Mouse (Mus musculus): Measurements from ENCODE around the gene Efcab12. TPM values are rescaled to one million over a fixed set of nuclear protein-coding genes. Genes with fewer than 3 reads are reported as not detected.
"Not testable (repeated sequence)": the region's sequence is repeated elsewhere in the genome, so short reads cannot be mapped to it uniquely, and the experiment has no call there.

Efcab12 gene
- polyA plus RNA-seq (2015; fragmentation: Nextera tagmentation; extraction: Ambion mirVana), result 2.3 and 2.8 TPM in 2 replicates

GRCm38 (mm10) chr6:115838161-115838597 lies at the start of gene Efcab12:
TSS of gene Efcab12 (minus strand) at chr6:115838412.
- WGBS, result 1% methylated on average over 19 of the region's 19 CpGs
- peaks cover 5% of the 10 kb centered on the region for H3K4me1 ChIP-seq (ENCODE audit: insufficient read depth, low read length)
- H3K4me2 ChIP-seq (replicated peaks; ENCODE audit: low read depth, low read length), result peak within 1 kb of the TSS; percentile 64
- no peaks in the 10 kb centered on the region for H3K9me3 ChIP-seq (ENCODE audit: low read length)
- peak; percentile 93 for ATAC-seq (ENCODE audit: low FRiP score, low TSS enrichment)
- peak within 1 kb of the TSS; percentile 42 for H3K4me3 ChIP-seq (ENCODE audit: low read length)
- peak within 1 kb of the TSS; percentile 56 for H3K27ac ChIP-seq (ENCODE audit: low read length)
- no peaks in the 10 kb centered on the region for H3K27me3 ChIP-seq (ENCODE audit: insufficient read depth, low read length)
- 0 out of 2 replicates have a peak, but pooled peaks cover 10% of the 10 kb centered on the region for H3K36me3 ChIP-seq (ENCODE audit: insufficient read depth, low read length)
- H3K9ac ChIP-seq (replicated peaks; ENCODE audit: low read length), result peak within 1 kb of the TSS; percentile 55

GRCm38 (mm10) chr6:115886894-115887293 lies 48.7 kb upstream of the Efcab12 start:
- no peak overlapping the region for H3K9ac ChIP-seq (replicated peaks; ENCODE audit: low read length)
- H3K27me3 ChIP-seq (ENCODE audit: insufficient read depth, low read length), result no peaks in the 10 kb centered on the region
- 51% methylated on average over 4 of the region's 4 CpGs for WGBS
- no peak overlapping the region for H3K4me2 ChIP-seq (replicated peaks; ENCODE audit: low read depth, low read length)
- 0 out of 2 replicates have a peak, but pooled peaks cover 5% of the 10 kb centered on the region for H3K4me1 ChIP-seq (ENCODE audit: insufficient read depth, low read length)
- peaks cover 33% of the 10 kb centered on the region for H3K36me3 ChIP-seq (ENCODE audit: insufficient read depth, low read length)
- ATAC-seq (ENCODE audit: low FRiP score, low TSS enrichment), result 0 out of 2 replicates have a peak, but pooled peaks have one; percentile 17
- H3K27ac ChIP-seq (ENCODE audit: low read length), result no peak overlapping the region
- H3K9me3 ChIP-seq (ENCODE audit: low read length), result peaks cover 5% of the 10 kb centered on the region; the same call in 1 of the 2 replicates
- no peak overlapping the region for H3K4me3 ChIP-seq (ENCODE audit: low read length)

- no peak overlapping the region for H3K4me3 ChIP-seq (ENCODE audit: low read length)
- H3K27ac ChIP-seq (ENCODE audit: low read length), result no peak overlapping the region
- ATAC-seq (ENCODE audit: low FRiP score, low TSS enrichment), result no peak
- no peaks in the 10 kb centered on the region for H3K4me1 ChIP-seq (ENCODE audit: insufficient read depth, low read length)
- no peaks in the 10 kb centered on the region for H3K27me3 ChIP-seq (ENCODE audit: insufficient read depth, low read length)
- H3K9ac ChIP-seq (replicated peaks; ENCODE audit: low read length), result no peak overlapping the region
- H3K9me3 ChIP-seq (ENCODE audit: low read length), result peaks cover 5% of the 10 kb centered on the region; the same call in 1 of the 2 replicates
- H3K36me3 ChIP-seq (ENCODE audit: insufficient read depth, low read length), result peaks cover 33% of the 10 kb centered on the region
- no peak overlapping the region for H3K4me2 ChIP-seq (replicated peaks; ENCODE audit: low read depth, low read length)
These were observed 45.8 kb upstream of the Efcab12 start for GRCm38 (mm10) chr6:115884018-115884417.

GRCm38 (mm10) chr6:115880751-115881150 lies 42.5 kb upstream of the Efcab12 start:
- 78% methylated on average over 8 of the region's 8 CpGs for WGBS
- Histone ChIP-seq H3K36me3 (ENCODE audit: insufficient read depth, low read length) (peaks cover 24% of the 10 kb centered on the region; the same call in 1 of the 2 replicates), H3K9me3 (ENCODE audit: low read length) (no peaks in the 10 kb centered on the region), H3K4me1 (ENCODE audit: insufficient read depth, low read length) (no peaks in the 10 kb centered on the region), H3K27ac (ENCODE audit: low read length) (no peak overlapping the region), H3K4me2 (replicated peaks; ENCODE audit: low read depth, low read length) (no peak overlapping the region), H3K4me3 (ENCODE audit: low read length) (no peak overlapping the region), H3K9ac (replicated peaks; ENCODE audit: low read length) (no peak overlapping the region), H3K27me3 (ENCODE audit: insufficient read depth, low read length) (no peaks in the 10 kb centered on the region)
- peak; percentile 54; the same call in 1 of the 2 replicates for ATAC-seq (ENCODE audit: low FRiP score, low TSS enrichment)

GRCm38 (mm10) chr6:115879736-115880135 lies 41.5 kb upstream of the Efcab12 start:
- Histone ChIP-seq H3K4me1 (ENCODE audit: insufficient read depth, low read length) (no peaks in the 10 kb centered on the region), H3K36me3 (ENCODE audit: insufficient read depth, low read length) (peaks cover 21% of the 10 kb centered on the region; the same call in 1 of the 2 replicates)
- ATAC-seq (ENCODE audit: low FRiP score, low TSS enrichment), result no peak

GRCm38 (mm10) chr6:115878694-115879093 lies 40.5 kb upstream of the Efcab12 start:
- H3K4me3 ChIP-seq (ENCODE audit: low read length), result no peak overlapping the region
- no peak overlapping the region for H3K4me2 ChIP-seq (replicated peaks; ENCODE audit: low read depth, low read length)
- peaks cover 18% of the 10 kb centered on the region; the same call in 1 of the 2 replicates for H3K36me3 ChIP-seq (ENCODE audit: insufficient read depth, low read length)
- no peaks in the 10 kb centered on the region for H3K4me1 ChIP-seq (ENCODE audit: insufficient read depth, low read length)
- H3K9me3 ChIP-seq (ENCODE audit: low read length), result no peaks in the 10 kb centered on the region
- 80% methylated on average over 6 of the region's 6 CpGs for WGBS
- H3K27ac ChIP-seq (ENCODE audit: low read length), result no peak overlapping the region
- H3K9ac ChIP-seq (replicated peaks; ENCODE audit: low read length), result no peak overlapping the region
- no peaks in the 10 kb centered on the region for H3K27me3 ChIP-seq (ENCODE audit: insufficient read depth, low read length)
- no peak for ATAC-seq (ENCODE audit: low FRiP score, low TSS enrichment)

More at GRCm38 (mm10) chr6:115879736-115880135, 41.5 kb upstream of the Efcab12 start:
- 53% methylated on average over 6 of the region's 6 CpGs for WGBS
- no peak overlapping the region for H3K4me3 ChIP-seq (ENCODE audit: low read length)
- H3K27ac ChIP-seq (ENCODE audit: low read length), result no peak overlapping the region
- no peak overlapping the region for H3K4me2 ChIP-seq (replicated peaks; ENCODE audit: low read depth, low read length)
- H3K9ac ChIP-seq (replicated peaks; ENCODE audit: low read length), result no peak overlapping the region
- no peaks in the 10 kb centered on the region for H3K27me3 ChIP-seq (ENCODE audit: insufficient read depth, low read length)
- H3K9me3 ChIP-seq (ENCODE audit: low read length), result no peaks in the 10 kb centered on the region

- no peak for ATAC-seq (ENCODE audit: low FRiP score, low TSS enrichment)
- 82% methylated on average over 2 of the region's 2 CpGs for WGBS
- Histone ChIP-seq H3K4me1 (ENCODE audit: insufficient read depth, low read length) (no peaks in the 10 kb centered on the region), H3K36me3 (ENCODE audit: insufficient read depth, low read length) (peaks cover 18% of the 10 kb centered on the region; the same call in 1 of the 2 replicates), H3K4me3 (ENCODE audit: low read length) (no peak overlapping the region), H3K27ac (ENCODE audit: low read length) (no peak overlapping the region), H3K4me2 (replicated peaks; ENCODE audit: low read depth, low read length) (no peak overlapping the region), H3K9ac (replicated peaks; ENCODE audit: low read length) (no peak overlapping the region), H3K9me3 (ENCODE audit: low read length) (no peaks in the 10 kb centered on the region), H3K27me3 (ENCODE audit: insufficient read depth, low read length) (no peaks in the 10 kb centered on the region)
These were observed 39.0 kb upstream of the Efcab12 start for GRCm38 (mm10) chr6:115877239-115877638.

GRCm38 (mm10) chr6:115871318-115871717 lies 33.1 kb upstream of the Efcab12 start:
- not testable (repeated sequence) for ATAC-seq (ENCODE audit: low FRiP score, low TSS enrichment); H3K27ac ChIP-seq (ENCODE audit: low read length); H3K9me3 ChIP-seq (ENCODE audit: low read length); H3K9ac ChIP-seq (replicated peaks; ENCODE audit: low read length); H3K27me3 ChIP-seq (ENCODE audit: insufficient read depth, low read length); H3K36me3 ChIP-seq (ENCODE audit: insufficient read depth, low read length); H3K4me1 ChIP-seq (ENCODE audit: insufficient read depth, low read length); H3K4me2 ChIP-seq (replicated peaks; ENCODE audit: low read depth, low read length); H3K4me3 ChIP-seq (ENCODE audit: low read length)
- WGBS, result no CpG with 5 or more reads among the region's 3 CpGs

GRCm38 (mm10) chr6:115867157-115867556 lies 28.9 kb upstream of the Efcab12 start:
- not testable (repeated sequence) for H3K9ac ChIP-seq (replicated peaks; ENCODE audit: low read length); H3K4me3 ChIP-seq (ENCODE audit: low read length); H3K9me3 ChIP-seq (ENCODE audit: low read length); H3K27me3 ChIP-seq (ENCODE audit: insufficient read depth, low read length); H3K27ac ChIP-seq (ENCODE audit: low read length); H3K4me1 ChIP-seq (ENCODE audit: insufficient read depth, low read length); H3K36me3 ChIP-seq (ENCODE audit: insufficient read depth, low read length); ATAC-seq (ENCODE audit: low FRiP score, low TSS enrichment); H3K4me2 ChIP-seq (replicated peaks; ENCODE audit: low read depth, low read length)
- no CpG with 5 or more reads among the region's 3 CpGs for WGBS

- ATAC-seq (ENCODE audit: low FRiP score, low TSS enrichment), result no peak
- peaks cover 17% of the 10 kb centered on the region for H3K4me1 ChIP-seq (ENCODE audit: insufficient read depth, low read length)
These were observed 27.0 kb upstream of the Efcab12 start for GRCm38 (mm10) chr6:115865246-115865645.

More at GRCm38 (mm10) chr6:115865246-115865645, 27.0 kb upstream of the Efcab12 start:
- Histone ChIP-seq H3K9ac (replicated peaks; ENCODE audit: low read length) (no peak overlapping the region), H3K4me3 (ENCODE audit: low read length) (no peak overlapping the region), H3K4me2 (replicated peaks; ENCODE audit: low read depth, low read length) (no peak overlapping the region), H3K9me3 (ENCODE audit: low read length) (no peaks in the 10 kb centered on the region), H3K36me3 (ENCODE audit: insufficient read depth, low read length) (peaks cover 8% of the 10 kb centered on the region; the same call in 1 of the 2 replicates), H3K27me3 (ENCODE audit: insufficient read depth, low read length) (no peaks in the 10 kb centered on the region), H3K27ac (ENCODE audit: low read length) (no peak overlapping the region)
- 88% methylated on average over 4 of the region's 4 CpGs for WGBS

Data from kidney, embryonic 16.5 days (tissue).